Mouse (Mus musculus) ovary, postnatal 10 days (tissue): ENCODE results near the gene Usp22.
"Not testable (repeated sequence)": the region's sequence is repeated elsewhere in the genome, so short reads cannot be mapped to it uniquely, and the experiment has no call there.

Source experiments
- DNase-seq: peaks from one replicate; pipeline ENCODE4 v3.0.0; 2022; ENCODE audit warnings: low spot score

Gene Usp22

GRCm38 (mm10) chr11:61174821-61175658 is at the start of gene Usp22:
Gene Usp22 (minus strand): TSS chr11:61175055.
- DNase-seq: peak; percentile 91

- DNase-seq: no peak
Observed at GRCm38 (mm10) chr11:61224234-61224744, 49.4 kb upstream of the Usp22 start.

- no peak for DNase-seq
Observed at GRCm38 (mm10) chr11:61222971-61223745, 48.3 kb upstream of the Usp22 start.

- DNase-seq: no peak
Observed at GRCm38 (mm10) chr11:61222007-61222406, 47.2 kb upstream of the Usp22 start.

GRCm38 (mm10) chr11:61220156-61220881 is 45.5 kb upstream of the Usp22 start:
- DNase-seq: no peak

- no peak for DNase-seq
Observed at GRCm38 (mm10) chr11:61215936-61216335, 41.1 kb upstream of the Usp22 start.

GRCm38 (mm10) chr11:61212102-61212501 is 37.2 kb upstream of the Usp22 start:
- DNase-seq: no peak

- no peak for DNase-seq
Observed at GRCm38 (mm10) chr11:61208316-61208715, 33.5 kb upstream of the Usp22 start.

- DNase-seq: no peak
Observed at GRCm38 (mm10) chr11:61207487-61208246, 32.8 kb upstream of the Usp22 start, which contains the start of gene Aldh3a1. Gene Aldh3a1 (plus strand): TSS chr11:61207537.

GRCm38 (mm10) chr11:61206136-61206535 is 31.3 kb upstream of the Usp22 start:
- no peak for DNase-seq

- DNase-seq: no peak
Observed at GRCm38 (mm10) chr11:61205167-61205950, 30.5 kb upstream of the Usp22 start.

GRCm38 (mm10) chr11:61202810-61203209 is 28.0 kb upstream of the Usp22 start:
- no peak for DNase-seq

GRCm38 (mm10) chr11:61202186-61202585 is 27.3 kb upstream of the Usp22 start:
- no peak for DNase-seq

- DNase-seq: no peak
Observed at GRCm38 (mm10) chr11:61199620-61200362, 24.9 kb upstream of the Usp22 start.

- no peak for DNase-seq
Observed at GRCm38 (mm10) chr11:61197935-61198334, 23.1 kb upstream of the Usp22 start.

GRCm38 (mm10) chr11:61196616-61197353 is 21.9 kb upstream of the Usp22 start:
- no peak for DNase-seq

- DNase-seq: peak; percentile 67
Observed at GRCm38 (mm10) chr11:61193392-61193791, 18.5 kb upstream of the Usp22 start.

GRCm38 (mm10) chr11:61192779-61193178 is 17.9 kb upstream of the Usp22 start:
- DNase-seq: no peak

- DNase-seq: not testable (repeated sequence)
Observed at GRCm38 (mm10) chr11:61192123-61192522, 17.3 kb upstream of the Usp22 start.
